Mouse (Mus musculus): ENCODE data around the gene Epb41l4b. TPM values are rescaled to one million over a fixed set of nuclear protein-coding genes. Genes with fewer than 3 reads are reported as not detected.

Epb41l4b gene
- polyA plus RNA-seq, 1 experiment from 2014 or later = 23.0 TPM

- Histone ChIP-seq H3K27me3 (ENCODE audit: control insufficient read depth, insufficient read depth, low read length) (no peaks in the 10 kb centered on the region), H3K9me3 (ENCODE audit: control insufficient read depth, low read length) (no peaks in the 10 kb centered on the region), H3K4me1 (replicated peaks; ENCODE audit: control insufficient read depth, insufficient read depth) (no peaks in the 10 kb centered on the region), H3K4me2 (replicated peaks; ENCODE audit: low read depth) (peak overlapping the region; percentile 27), H3K9ac (ENCODE audit: low read length) (no peak overlapping the region), H3K4me3 (ENCODE audit: low read depth, low read length) (no peak overlapping the region), H3K36me3 (ENCODE audit: control insufficient read depth, insufficient read depth, low read length) (no peaks in the 10 kb centered on the region), H3K27ac (replicated peaks) (peak overlapping the region; percentile 73)
- no peak for TF ChIP-seq EP300 (optimal IDR thresholded peaks at IDR 0.05)
- TF ChIP-seq CTCF (IDR thresholded peaks at IDR 0.05; ENCODE audit: low read depth) = 0 out of 2 replicates have a peak, but pooled peaks have one; percentile 18
- DNase-seq (ENCODE audit: low spot score) = peak; percentile 94
- 33% methylated on average over 10 of the region's 10 CpGs for WGBS
- ATAC-seq (ENCODE audit: low FRiP score, low TSS enrichment) = peak; percentile 95
Measured at GRCm38 (mm10) chr4:57139433-57139832, 3.8 kb downstream of the Epb41l4b start.

GRCm38 (mm10) chr4:57138093-57138440, 5.2 kb downstream of the Epb41l4b start:
- ATAC-seq (ENCODE audit: low FRiP score, low TSS enrichment) (no peak), DNase-seq (ENCODE audit: low spot score) (peak; percentile 34)
- H3K4me2 ChIP-seq (replicated peaks; ENCODE audit: low read depth) = no peak overlapping the region
- H3K9me3 ChIP-seq (ENCODE audit: control insufficient read depth, low read length) = no peaks in the 10 kb centered on the region
- H3K4me3 ChIP-seq (ENCODE audit: low read depth, low read length) = no peak overlapping the region
- no peaks in the 10 kb centered on the region for H3K27me3 ChIP-seq (ENCODE audit: control insufficient read depth, insufficient read depth, low read length)
- H3K27ac ChIP-seq (replicated peaks) = no peak overlapping the region
- no peak overlapping the region for H3K9ac ChIP-seq (ENCODE audit: low read length)
- no peaks in the 10 kb centered on the region for H3K36me3 ChIP-seq (ENCODE audit: control insufficient read depth, insufficient read depth, low read length)
- no peak for TF ChIP-seq EP300 (optimal IDR thresholded peaks at IDR 0.05)
- TF ChIP-seq CTCF (IDR thresholded peaks at IDR 0.05; ENCODE audit: low read depth) = peak; percentile 59
- H3K4me1 ChIP-seq (replicated peaks; ENCODE audit: control insufficient read depth, insufficient read depth) = no peaks in the 10 kb centered on the region
- WGBS = 67% methylated on average over 6 of the region's 6 CpGs

- no peak for TF ChIP-seq EP300 (optimal IDR thresholded peaks at IDR 0.05)
- TF ChIP-seq CTCF (IDR thresholded peaks at IDR 0.05; ENCODE audit: low read depth) = no peak
- no peaks in the 10 kb centered on the region for H3K36me3 ChIP-seq (ENCODE audit: control insufficient read depth, insufficient read depth, low read length)
Measured at GRCm38 (mm10) chr4:57137371-57138092, 5.7 kb downstream of the Epb41l4b start.

GRCm38 (mm10) chr4:57135431-57135830, 7.8 kb downstream of the Epb41l4b start:
- H3K9ac ChIP-seq (ENCODE audit: low read length) = no peak overlapping the region
- H3K4me3 ChIP-seq (ENCODE audit: low read depth, low read length) = no peak overlapping the region
- no peak overlapping the region for H3K27ac ChIP-seq (replicated peaks)
- no peak overlapping the region for H3K4me2 ChIP-seq (replicated peaks; ENCODE audit: low read depth)
- H3K4me1 ChIP-seq (replicated peaks; ENCODE audit: control insufficient read depth, insufficient read depth) = no peaks in the 10 kb centered on the region
- no peaks in the 10 kb centered on the region for H3K27me3 ChIP-seq (ENCODE audit: control insufficient read depth, insufficient read depth, low read length)
- no peak for ATAC-seq (ENCODE audit: low FRiP score, low TSS enrichment)
- H3K9me3 ChIP-seq (ENCODE audit: control insufficient read depth, low read length) = no peaks in the 10 kb centered on the region
- TF ChIP-seq EP300 (optimal IDR thresholded peaks at IDR 0.05) = no peak
- no peak for TF ChIP-seq CTCF (IDR thresholded peaks at IDR 0.05; ENCODE audit: low read depth)
- no peak for DNase-seq (ENCODE audit: low spot score)
- 68% methylated on average over 1 of the region's 1 CpGs for WGBS
- H3K36me3 ChIP-seq (ENCODE audit: control insufficient read depth, insufficient read depth, low read length) = no peaks in the 10 kb centered on the region

More at GRCm38 (mm10) chr4:57137371-57138092, 5.7 kb downstream of the Epb41l4b start:
- Histone ChIP-seq H3K27ac (replicated peaks) (no peak overlapping the region), H3K9me3 (ENCODE audit: control insufficient read depth, low read length) (no peaks in the 10 kb centered on the region), H3K27me3 (ENCODE audit: control insufficient read depth, insufficient read depth, low read length) (no peaks in the 10 kb centered on the region), H3K4me1 (replicated peaks; ENCODE audit: control insufficient read depth, insufficient read depth) (no peaks in the 10 kb centered on the region), H3K9ac (ENCODE audit: low read length) (no peak overlapping the region), H3K4me3 (ENCODE audit: low read depth, low read length) (no peak overlapping the region), H3K4me2 (replicated peaks; ENCODE audit: low read depth) (no peak overlapping the region)
- WGBS = 60% methylated on average over 8 of the region's 8 CpGs
- DNase-seq (ENCODE audit: low spot score) (no peak), ATAC-seq (ENCODE audit: low FRiP score, low TSS enrichment) (no peak)

- H3K4me1 ChIP-seq (replicated peaks; ENCODE audit: control insufficient read depth, insufficient read depth) = no peaks in the 10 kb centered on the region
- H3K9me3 ChIP-seq (ENCODE audit: control insufficient read depth, low read length) = no peaks in the 10 kb centered on the region
- no peak overlapping the region for H3K4me3 ChIP-seq (ENCODE audit: low read depth, low read length)
- 36% methylated on average over 4 of the region's 4 CpGs for WGBS
- no peaks in the 10 kb centered on the region for H3K27me3 ChIP-seq (ENCODE audit: control insufficient read depth, insufficient read depth, low read length)
- no peak overlapping the region for H3K27ac ChIP-seq (replicated peaks)
- H3K36me3 ChIP-seq (ENCODE audit: control insufficient read depth, insufficient read depth, low read length) = no peaks in the 10 kb centered on the region
- no peak overlapping the region for H3K4me2 ChIP-seq (replicated peaks; ENCODE audit: low read depth)
- peak; percentile 33 for DNase-seq (ENCODE audit: low spot score)
- no peak overlapping the region for H3K9ac ChIP-seq (ENCODE audit: low read length)
- no peak for ATAC-seq (ENCODE audit: low FRiP score, low TSS enrichment)
- TF ChIP-seq CTCF (IDR thresholded peaks at IDR 0.05; ENCODE audit: low read depth) (no peak), EP300 (optimal IDR thresholded peaks at IDR 0.05) (no peak)
Measured at GRCm38 (mm10) chr4:57134554-57134953, 8.7 kb downstream of the Epb41l4b start.

- ATAC-seq (ENCODE audit: low FRiP score, low TSS enrichment) (no peak), DNase-seq (ENCODE audit: low spot score) (peak; percentile 32)
- no peaks in the 10 kb centered on the region for H3K9me3 ChIP-seq (ENCODE audit: control insufficient read depth, low read length)
- no peak overlapping the region for H3K4me2 ChIP-seq (replicated peaks; ENCODE audit: low read depth)
- H3K27me3 ChIP-seq (ENCODE audit: control insufficient read depth, insufficient read depth, low read length) = no peaks in the 10 kb centered on the region
- H3K4me1 ChIP-seq (replicated peaks; ENCODE audit: control insufficient read depth, insufficient read depth) = no peaks in the 10 kb centered on the region
- H3K27ac ChIP-seq (replicated peaks) = no peak overlapping the region
- TF ChIP-seq CTCF (IDR thresholded peaks at IDR 0.05; ENCODE audit: low read depth) = no peak
- TF ChIP-seq EP300 (optimal IDR thresholded peaks at IDR 0.05) = no peak
- H3K4me3 ChIP-seq (ENCODE audit: low read depth, low read length) = no peak overlapping the region
- H3K9ac ChIP-seq (ENCODE audit: low read length) = no peak overlapping the region
- no peaks in the 10 kb centered on the region for H3K36me3 ChIP-seq (ENCODE audit: control insufficient read depth, insufficient read depth, low read length)
- WGBS = 75% methylated on average over 10 of the region's 10 CpGs
Measured at GRCm38 (mm10) chr4:57131839-57132238, 11.4 kb downstream of the Epb41l4b start.
